Mouse (Mus musculus) E14TG2a.4 (cell line): ENCODE measurements at regions not wholly inside any gene's neighbourhood (a gene's known extent, or its start where the extent isn't known, plus 50 kb on each side); places are given as distances from the start of the nearest gene placed in this dataset.

ENCODE experiments used
- CTCF ChIP-seq: conservative IDR thresholded peaks from 2 replicates; pipeline ENCODE4 v1.5.1; 2014; ENCODE audit warnings: low read length
- NANOG ChIP-seq: IDR thresholded peaks from 2 replicates; pipeline ENCODE4 v1.6.1; 2014; ENCODE audit warnings: borderline replicate concordance, low read length, mixed read lengths

GRCm38 (mm10) chr11:45214096-45214495 lies 597.0 kb downstream of the Ebf1 start:
- TF ChIP-seq CTCF (no peak), NANOG (no peak)
